22 mouse cellular contexts compared by ENCODE assay signal in genomic region chr12:113114856-113115538, GRCm38 (mm10). TPM values are rescaled to one million over a fixed set of nuclear protein-coding genes. Genes with fewer than 3 reads are reported as not detected.
A peak's percentile ranks its signal among the peaks of the same experiment; 100 is the strongest.
DNase-seq lines count a peak whose midpoint lies in the region; ATAC-seq and TF ChIP-seq lines count a peak whose summit lies in the region.
"Had no signal": no experiment of that assay in that cellular context is flagged by ENCODE, and none has a peak within 500 bp of the region (broad histone marks: within the 10 kb centered on the region; RNA-seq: fewer than 3 reads in every experiment).

No protein-coding gene starts in this region.

- no peak overlapping the region for H3K9ac ChIP-seq in intestine, embryonic 16.5 days (ENCODE audit: low read depth, low read length)
- H3K9ac ChIP-seq in intestine, embryonic 15.5 days: no peak overlapping the region
- H3K9ac ChIP-seq in ES-Bruce4 (ENCODE audit: low read depth, poor library complexity, severe bottlenecking) (no peak overlapping the region), MEL (ENCODE audit: control insufficient read depth, low read depth, low read length, poor library complexity, severe bottlenecking) (no peak overlapping the region)
- H3K9ac ChIP-seq: embryonic facial prominence, embryonic 12.5 days; forebrain, embryonic 12.5 days; heart, embryonic 12.5 days; hindbrain, embryonic 15.5 days had no signal

- peaks cover 5% of the 10 kb centered on the region for H3K4me1 ChIP-seq in intestine, embryonic 16.5 days (ENCODE audit: control insufficient read depth, insufficient read depth, low read length)
- H3K4me1 ChIP-seq in intestine, embryonic 15.5 days (replicated peaks): no peaks in the 10 kb centered on the region
- H3K4me1 ChIP-seq in ES-Bruce4 (ENCODE audit: control insufficient read depth, insufficient read depth, low read length) (peaks cover 11% of the 10 kb centered on the region), MEL (ENCODE audit: control insufficient read depth in 1 of 2, insufficient read depth in 2 of 2, low read length in 2 of 2) (no peaks in the 10 kb centered on the region)
- peaks cover 39% of the 10 kb centered on the region for H3K4me1 ChIP-seq in small intestine, adult 2 months (ENCODE audit: control insufficient read depth, insufficient read depth, insufficient read length, low read length)
- H3K4me1 ChIP-seq: embryonic facial prominence, embryonic 12.5 days; forebrain, embryonic 12.5 days had no signal

- H3K4me3 ChIP-seq in intestine, embryonic 16.5 days (ENCODE audit: low read length): no peak overlapping the region
- H3K4me3 ChIP-seq in intestine, embryonic 15.5 days (replicated peaks): no peak overlapping the region
- no peak overlapping the region for H3K4me3 ChIP-seq in ES-Bruce4 (ENCODE audit: low read depth, low read length)
- no peak overlapping the region for H3K4me3 ChIP-seq in MEL (ENCODE audit: control insufficient read depth in 1 of 2, insufficient read depth in 1 of 2, low read depth in 2 of 2, low read length in 2 of 2)
- H3K4me3 ChIP-seq in small intestine, adult 2 months (ENCODE audit: low read depth, low read length): no peak overlapping the region
- H3K4me3 ChIP-seq: embryonic facial prominence, embryonic 12.5 days; forebrain, embryonic 12.5 days; heart, adult 2 months; heart, embryonic 12.5 days; hindbrain, embryonic 15.5 days had no signal

- TF ChIP-seq POLR2A in ES-Bruce4 (IDR thresholded peaks at IDR 0.05; ENCODE audit: insufficient read depth, low read length): no peak
- no peak; a peak in 1 of 4 replicates for TF ChIP-seq POLR2A in MEL (IDR thresholded peaks at IDR 0.05; ENCODE audit: control insufficient read depth in 1 of 2, insufficient read depth in 1 of 2, low read depth in 1 of 2, low read length in 2 of 2, poor library complexity in 1 of 2)
- TF ChIP-seq POLR2A in small intestine, adult 2 months (IDR thresholded peaks at IDR 0.05; ENCODE audit: low read depth, low read length): no peak

- 74% methylated on average over 16 of the region's 16 CpGs for WGBS in intestine, embryonic 16.5 days
- WGBS in intestine, embryonic 15.5 days: 74% methylated on average over 16 of the region's 16 CpGs
- 50% methylated on average over 16 of the region's 16 CpGs for WGBS in small intestine, adult 2 months

- no peak for TF ChIP-seq CTCF in ES-Bruce4 (IDR thresholded peaks at IDR 0.05; ENCODE audit: low read depth, low read length)
- peak in 1 of 3 experiments; percentile 1; a peak in 1 of 6 replicates for TF ChIP-seq CTCF in MEL (IDR thresholded peaks at IDR 0.05 in 2 of 3, conservative IDR thresholded peaks at IDR 0.05 in 1 of 3; ENCODE audit: control insufficient read depth in 1 of 3, insufficient read depth in 1 of 3, low read depth in 2 of 3, low read length in 3 of 3, poor library complexity in 1 of 3, severe bottlenecking in 1 of 3)
- no peak for TF ChIP-seq CTCF in small intestine, adult 2 months (IDR thresholded peaks at IDR 0.05; ENCODE audit: extremely low read depth, insufficient read length, insufficient replicate concordance, low read depth, low read length)

- no peaks in the 10 kb centered on the region for H3K9me3 ChIP-seq in intestine, embryonic 16.5 days (ENCODE audit: control insufficient read depth, low read length)
- H3K9me3 ChIP-seq in intestine, embryonic 15.5 days: no peaks in the 10 kb centered on the region
- H3K9me3 ChIP-seq in ES-Bruce4 (replicated peaks; ENCODE audit: control insufficient read depth, insufficient read depth, low read length, poor library complexity, severe bottlenecking) (no peaks in the 10 kb centered on the region), MEL (replicated peaks; ENCODE audit: insufficient read depth, low read length) (no peaks in the 10 kb centered on the region)
- H3K9me3 ChIP-seq: embryonic facial prominence, embryonic 12.5 days; forebrain, embryonic 12.5 days; heart, embryonic 12.5 days; hindbrain, embryonic 15.5 days had no signal

- peaks cover 12% of the 10 kb centered on the region for H3K36me3 ChIP-seq in intestine, embryonic 16.5 days (ENCODE audit: control insufficient read depth, insufficient read depth, low read length)
- peaks cover 41% of the 10 kb centered on the region for H3K36me3 ChIP-seq in intestine, embryonic 15.5 days
- H3K36me3 ChIP-seq in ES-Bruce4 (ENCODE audit: control insufficient read depth, insufficient read depth, low read length, poor library complexity, severe bottlenecking) (peaks cover 3% of the 10 kb centered on the region; the same call in 1 of the 2 replicates), MEL (ENCODE audit: control insufficient read depth in 1 of 2, insufficient read depth in 2 of 2, low read length in 2 of 2) (peaks cover 0 to 56% of the 10 kb centered on the region in 2 experiments; a peak in 2 of 4 replicates)
- H3K36me3 ChIP-seq in small intestine, adult 2 months (ENCODE audit: control insufficient read depth, insufficient read depth, low read length): peaks cover 8% of the 10 kb centered on the region

- peak; percentile 37; the same call in 1 of the 2 replicates for ATAC-seq in intestine, embryonic 16.5 days
- ATAC-seq in intestine, embryonic 15.5 days: no peak
- ATAC-seq: forebrain, embryonic 16.5 days had no signal

- H3K27ac ChIP-seq in intestine, embryonic 16.5 days (ENCODE audit: low read length): no peak overlapping the region
- no peak overlapping the region for H3K27ac ChIP-seq in intestine, embryonic 15.5 days
- H3K27ac ChIP-seq in ES-Bruce4 (ENCODE audit: insufficient read depth, low read length) (peak overlapping the region; percentile 83), MEL (ENCODE audit: control insufficient read depth, low read depth, low read length) (no peak overlapping the region)
- 0 out of 2 replicates have a peak overlapping the region, but pooled peaks have one; percentile 14 for H3K27ac ChIP-seq in small intestine, adult 2 months (ENCODE audit: insufficient read depth, low read depth, low read length)
- H3K27ac ChIP-seq: embryonic facial prominence, embryonic 12.5 days; forebrain, embryonic 12.5 days; heart, adult 2 months; hindbrain, embryonic 15.5 days had no signal

- no peak overlapping the region for H3K4me2 ChIP-seq in intestine, embryonic 16.5 days (ENCODE audit: low read depth, low read length)
- H3K4me2 ChIP-seq in intestine, embryonic 15.5 days (replicated peaks): no peak overlapping the region
- H3K4me2 ChIP-seq: embryonic facial prominence, embryonic 12.5 days; forebrain, embryonic 12.5 days; heart, embryonic 12.5 days; hindbrain, embryonic 15.5 days had no signal

- DNase-seq in MEL (ENCODE audit: low read depth, low spot score): no peak
- no peak for DNase-seq in heart, postnatal 4 days
- DNase-seq in adrenal gland, postnatal 36 days: no peak
- DNase-seq: cerebellum, adult 18-20 months; cerebellum, postnatal 14 days; embryo, embryonic 11 days; gastrocnemius, postnatal 14 days; heart, adult 2 months; kidney, adult 18-20 months had no signal

- TF ChIP-seq RAD21 in MEL (IDR thresholded peaks at IDR 0.05; ENCODE audit: low read depth, low read length): no peak

- peaks cover 13% of the 10 kb centered on the region for H3K79me2 ChIP-seq in MEL (ENCODE audit: control insufficient read depth, insufficient read depth, low read length, poor library complexity)

- peak; percentile 88 for TF ChIP-seq EP300 in ES-Bruce4 (IDR thresholded peaks at IDR 0.05; ENCODE audit: insufficient read depth, low read depth, low read length)
- TF ChIP-seq EP300 in MEL (IDR thresholded peaks at IDR 0.05; ENCODE audit: low read depth in 1 of 2, low read length in 2 of 2): no peak

- no peaks in the 10 kb centered on the region for H3K27me3 ChIP-seq in intestine, embryonic 16.5 days (replicated peaks; ENCODE audit: control insufficient read depth, insufficient read depth, low read length)
- no peaks in the 10 kb centered on the region for H3K27me3 ChIP-seq in intestine, embryonic 15.5 days (replicated peaks)
- H3K27me3 ChIP-seq in ES-Bruce4 (ENCODE audit: control insufficient read depth, insufficient read depth, low read length, poor library complexity, severe bottlenecking): no peaks in the 10 kb centered on the region
- no peaks in the 10 kb centered on the region for H3K27me3 ChIP-seq in MEL (ENCODE audit: control insufficient read depth in 1 of 2, insufficient read depth in 2 of 2, low read length in 2 of 2)
- no peaks in the 10 kb centered on the region for H3K27me3 ChIP-seq in small intestine, adult 2 months (ENCODE audit: control insufficient read depth, insufficient read depth, low read length)
- H3K27me3 ChIP-seq: CH12.LX; embryonic facial prominence, embryonic 12.5 days; forebrain, embryonic 12.5 days; heart, embryonic 12.5 days; hindbrain, embryonic 15.5 days had no signal

RNA-seq across cellular contexts. Expression of gene Mta1, which starts 16.9 kb away (rescaled TPM):
- 8.0 TPM in 2 replicates for polyA plus RNA-seq in intestine, embryonic 16.5 days (2015; fragmentation: Nextera tagmentation; extraction: Ambion mirVana)
- polyA plus RNA-seq in intestine, embryonic 15.5 days (2015; fragmentation: Nextera tagmentation; extraction: Ambion mirVana): 11.3 and 11.5 TPM in 2 replicates
- polyA plus RNA-seq in ES-Bruce4 (2011; ENCODE audit: insufficient read depth, insufficient read length, low read depth, missing spikeins): 100 and 108 TPM in 2 replicates
- 99.5 and 102 TPM in 2 replicates for total RNA-seq in MEL (2012; rRNA removed)
- polyA plus RNA-seq in MEL (2012; ENCODE audit: insufficient read depth in 1 of 2, insufficient read length in 2 of 2, low read depth in 1 of 2, low replicate concordance in 2 of 2, missing spikeins in 1 of 2): 100 to 1,000 TPM in 1 of 2 experiments, 10 to 100 TPM in 1; 69.0 to 410 TPM
- 23.9 and 47.6 TPM in 2 replicates for polyA plus RNA-seq in small intestine, adult 2 months (2012; rRNA removed)
- total RNA-seq in heart, postnatal 4 days (2021): 10 to 100 TPM; 55.2 to 61.3 TPM
- total RNA-seq in adrenal gland, postnatal 36 days (2021): 10 to 100 TPM; 76.8 to 99.8 TPM

RNA-seq across cellular contexts. Expression of gene Crip2, which starts 25.0 kb away (rescaled TPM):
- polyA plus RNA-seq in intestine, embryonic 16.5 days (2015; fragmentation: Nextera tagmentation; extraction: Ambion mirVana): 124 and 130 TPM in 2 replicates
- 122 and 130 TPM in 2 replicates for polyA plus RNA-seq in intestine, embryonic 15.5 days (2015; fragmentation: Nextera tagmentation; extraction: Ambion mirVana)
- polyA plus RNA-seq in ES-Bruce4 (2011; ENCODE audit: insufficient read depth, insufficient read length, low read depth, missing spikeins): 87.1 and 96.6 TPM in 2 replicates
- 65.2 and 67.8 TPM in 2 replicates for total RNA-seq in MEL (2012; rRNA removed)
- 100 to 1,000 TPM in 1 of 2 experiments, not detected in 1; 261 TPM for polyA plus RNA-seq in MEL (2012; ENCODE audit: insufficient read depth in 1 of 2, insufficient read length in 2 of 2, low read depth in 1 of 2, low replicate concordance in 2 of 2, missing spikeins in 1 of 2)
- 73.8 and 86.3 TPM in 2 replicates for polyA plus RNA-seq in small intestine, adult 2 months (2012; rRNA removed)
- total RNA-seq in heart, postnatal 4 days (2021): 1,000 to 10,000 TPM; 1,189 to 1,285 TPM
- total RNA-seq in adrenal gland, postnatal 36 days (2021): 10 to 100 TPM; 51.8 to 52.5 TPM

RNA-seq across cellular contexts. Expression of gene Crip1, which starts 31.1 kb away (rescaled TPM):
- 489 and 523 TPM in 2 replicates for polyA plus RNA-seq in intestine, embryonic 16.5 days (2015; fragmentation: Nextera tagmentation; extraction: Ambion mirVana)
- 426 and 430 TPM in 2 replicates for polyA plus RNA-seq in intestine, embryonic 15.5 days (2015; fragmentation: Nextera tagmentation; extraction: Ambion mirVana)
- 78.5 and 79.5 TPM in 2 replicates for polyA plus RNA-seq in ES-Bruce4 (2011; ENCODE audit: insufficient read depth, insufficient read length, low read depth, missing spikeins)
- total RNA-seq in MEL (2012; rRNA removed): 419 and 438 TPM in 2 replicates
- 100 to 1,000 TPM in 1 of 2 experiments, not detected in 1; 282 TPM for polyA plus RNA-seq in MEL (2012; ENCODE audit: insufficient read depth in 1 of 2, insufficient read length in 2 of 2, low read depth in 1 of 2, low replicate concordance in 2 of 2, missing spikeins in 1 of 2)
- 4,805 and 16,576 TPM in 2 replicates for polyA plus RNA-seq in small intestine, adult 2 months (2012; rRNA removed)
- total RNA-seq in heart, postnatal 4 days (2021): 100 to 1,000 TPM; 301 to 312 TPM
- 10 to 100 TPM; 44.1 to 71.1 TPM for total RNA-seq in adrenal gland, postnatal 36 days (2021)

RNA-seq across cellular contexts. Expression of gene Tex22, which starts 40.7 kb away (rescaled TPM):
- polyA plus RNA-seq in intestine, embryonic 16.5 days (2015; fragmentation: Nextera tagmentation; extraction: Ambion mirVana): not detected in 2 replicates
- polyA plus RNA-seq in intestine, embryonic 15.5 days (2015; fragmentation: Nextera tagmentation; extraction: Ambion mirVana): not detected in 2 replicates
- polyA plus RNA-seq in ES-Bruce4 (2011; ENCODE audit: insufficient read depth, insufficient read length, low read depth, missing spikeins) (not detected in 2 replicates), MEL (2012; ENCODE audit: insufficient read depth in 1 of 2, insufficient read length in 2 of 2, low read depth in 1 of 2, low replicate concordance in 2 of 2, missing spikeins in 1 of 2) (under 1 TPM in 1 of 2 experiments, not detected in 1; 0.43 TPM)
- 0.59 and 0.65 TPM in 2 replicates for total RNA-seq in MEL (2012; rRNA removed)
- polyA plus RNA-seq in small intestine, adult 2 months (2012; rRNA removed): not detected in 2 replicates
- under 1 TPM in 1 of 2 experiments, not detected in 1; 0.29 TPM for total RNA-seq in heart, postnatal 4 days (2021)
- under 1 TPM in 1 of 2 experiments, not detected in 1; 0.46 TPM for total RNA-seq in adrenal gland, postnatal 36 days (2021)
- total RNA-seq: common myeloid progenitor, adult 5-6 weeks; heart, postnatal 25 days had no signal
- polyA plus RNA-seq: forebrain, embryonic 12.5 days; forebrain, embryonic 16.5 days; heart, adult 2 months; heart, embryonic 12.5 days; heart, embryonic 16.5 days; hindbrain, embryonic 15.5 days had no signal

RNA-seq across cellular contexts. Expression of gene Tedc1, which starts 41.2 kb away (rescaled TPM):
- 21.4 and 22.7 TPM in 2 replicates for polyA plus RNA-seq in intestine, embryonic 16.5 days (2015; fragmentation: Nextera tagmentation; extraction: Ambion mirVana)
- 25.3 and 25.5 TPM in 2 replicates for polyA plus RNA-seq in intestine, embryonic 15.5 days (2015; fragmentation: Nextera tagmentation; extraction: Ambion mirVana)
- polyA plus RNA-seq in ES-Bruce4 (2011; ENCODE audit: insufficient read depth, insufficient read length, low read depth, missing spikeins) (24.5 and 38.2 TPM in 2 replicates), MEL (2012; ENCODE audit: insufficient read depth in 1 of 2, insufficient read length in 2 of 2, low read depth in 1 of 2, low replicate concordance in 2 of 2, missing spikeins in 1 of 2) (10 to 100 TPM in 1 of 2 experiments, not detected in 1; 74.7 TPM)
- total RNA-seq in MEL (2012; rRNA removed): 40.6 and 50.7 TPM in 2 replicates
- 9.2 and 18.3 TPM in 2 replicates for polyA plus RNA-seq in small intestine, adult 2 months (2012; rRNA removed)
- 10 to 100 TPM in 1 of 2 experiments, 1 to 10 TPM in 1; 9.4 to 10.3 TPM for total RNA-seq in heart, postnatal 4 days (2021)
- 1 to 10 TPM; 1.7 TPM for total RNA-seq in adrenal gland, postnatal 36 days (2021)

Comparison
In these comparisons a context has a peak if more than half of its experiments do, and no peak if none do; other contexts are left out.
1. H3K27ac ChIP-seq: peak in ES-Bruce4 (single experiment) and small intestine, adult 2 months (single experiment); none in intestine, embryonic 16.5 days (single experiment), intestine, embryonic 15.5 days (single experiment) and MEL (single experiment).